Mouse (Mus musculus) heart, postnatal 0 days (tissue): ENCODE measurements around the gene Prkar1b.

Experiments used
- CTCF ChIP-seq: IDR thresholded peaks from 2 replicates; pipeline ENCODE4 v1.5.1; 2016; ENCODE audit warnings: antibody characterized with exemption, control low read depth, low read depth
- EP300 ChIP-seq: IDR thresholded peaks from 2 replicates; pipeline ENCODE4 v1.6.1; 2016; ENCODE audit warnings: antibody characterized with exemption, low read depth

- TF ChIP-seq CTCF: no peak
- no peak for TF ChIP-seq EP300
Measured at GRCm38 (mm10) chr5:138990659-138991380, 159.0 kb downstream of the Prkar1b start.
